Mouse (Mus musculus) embryonic facial prominence, embryonic 14.5 days (tissue): ENCODE measurements around the gene Dvl2. TPM values are rescaled to one million over a fixed set of nuclear protein-coding genes. Genes with fewer than 3 reads are reported as not detected.
"Not testable (repeated sequence)": the region's sequence is repeated elsewhere in the genome, so short reads cannot be mapped to it uniquely, and the experiment has no call there.

Experiments used
- ATAC-seq: fragments of 200-750 bp; cut with Nextera tagmentation; 2 replicates; pipeline ENCODE4 v1.8.0; 2017; ENCODE audit warnings: low read depth, moderate number of reproducible peaks, moderate TSS enrichment
- DNase-seq: peaks from one replicate; pipeline ENCODE4 v3.0.0-alpha.2; 2015; ENCODE audit warnings: low spot score
- H3K27ac ChIP-seq: fragments of 300-500 bp; sonication (generic); replicated peaks from 2 replicates; pipeline ENCODE4 v1.5.1; 2014; ENCODE audit warnings: low read depth, mild to moderate bottlenecking, low read length, moderate library complexity
- H3K27me3 ChIP-seq: fragments of 300-500 bp; sonication (generic); replicated peaks from 2 replicates; pipeline ENCODE4 v1.6.1; 2014; ENCODE audit warnings: low read length; ENCODE audit not compliant: control insufficient read depth, insufficient read depth
- H3K36me3 ChIP-seq: fragments of 300-500 bp; sonication (generic); 2 replicates; pipeline ENCODE4 v1.6.1; 2014; ENCODE audit warnings: low read length, mixed read lengths; ENCODE audit not compliant: control insufficient read depth, insufficient read depth
- H3K4me1 ChIP-seq: fragments of 300-500 bp; sonication (generic); 2 replicates; pipeline ENCODE4 v1.6.1; 2014; ENCODE audit warnings: antibody characterized with exemption, low read length; ENCODE audit not compliant: control insufficient read depth, insufficient read depth
- H3K4me2 ChIP-seq: fragments of 300-500 bp; sonication (generic); 2 replicates; pipeline ENCODE4 v1.6.1; 2014; ENCODE audit warnings: low read depth, mild to moderate bottlenecking, low read length, moderate library complexity, mixed read lengths
- H3K4me3 ChIP-seq: fragments of 300-500 bp; sonication (generic); 2 replicates; pipeline ENCODE4 v1.5.1; 2014; ENCODE audit warnings: low read depth, mild to moderate bottlenecking, low read length
- H3K9ac ChIP-seq: fragments of 300-500 bp; sonication (generic); 2 replicates; pipeline ENCODE4 v1.6.1; 2014; ENCODE audit warnings: low read depth, mild to moderate bottlenecking, low read length, moderate library complexity, mixed read lengths
- H3K9me3 ChIP-seq: fragments of 300-500 bp; sonication (generic); 2 replicates; pipeline ENCODE4 v1.6.1; 2016; ENCODE audit warnings: low read length; ENCODE audit not compliant: control insufficient read depth
- WGBS: fragments of 180-500 bp; shearing (Covaris S2); extraction: QIAGEN DNeasy Blood & Tissue Kit; methylation state at CpG from one replicate; pipeline ENCODE4 v1.1.7; 2014; 5-methylcytosine and 5-hydroxymethylcytosine counted together
- polyA plus RNA-seq: library from polyadenylated mRNA; unstranded; fragments of >200 nt; fragmentation: Nextera tagmentation; extraction: Ambion mirVana; gene quantifications from 2 replicates; pipeline ENCODE4 v1.2.1, GENCODE M21; 2014

The Dvl2 gene
- polyA plus RNA-seq, 1 experiment from 2014 or later: 30.8 TPM

GRCm38 (mm10) chr11:70010033-70010432, 9.6 kb downstream of the Dvl2 start:
- H3K36me3 ChIP-seq: peaks cover 94% of the 10 kb centered on the region
- 0 out of 2 replicates have a peak, but pooled peaks cover 7% of the 10 kb centered on the region for H3K4me1 ChIP-seq
- H3K9ac ChIP-seq: no peak overlapping the region
- no peak for ATAC-seq
- no peak overlapping the region for H3K27ac ChIP-seq
- 80% methylated on average over 6 of the region's 6 CpGs for WGBS
- H3K27me3 ChIP-seq: no peaks in the 10 kb centered on the region
- no peak overlapping the region for H3K4me3 ChIP-seq
- no peak overlapping the region for H3K4me2 ChIP-seq
- DNase-seq: no peak
- no peaks in the 10 kb centered on the region for H3K9me3 ChIP-seq

- Histone ChIP-seq H3K36me3 (peaks cover 89% of the 10 kb centered on the region), H3K4me3 (no peak overlapping the region), H3K27me3 (no peaks in the 10 kb centered on the region), H3K9me3 (no peaks in the 10 kb centered on the region), H3K4me2 (no peak overlapping the region), H3K9ac (no peak overlapping the region), H3K27ac (no peak overlapping the region), H3K4me1 (peaks cover 10% of the 10 kb centered on the region)
- WGBS: 87% methylated on average over 11 of the region's 12 CpGs
- DNase-seq (no peak), ATAC-seq (no peak)
Measured at GRCm38 (mm10) chr11:70010548-70010947, 10.2 kb downstream of the Dvl2 start.

- Histone ChIP-seq H3K27ac (no peak overlapping the region), H3K27me3 (no peaks in the 10 kb centered on the region), H3K4me3 (no peak overlapping the region), H3K9ac (no peak overlapping the region), H3K36me3 (peaks cover 85% of the 10 kb centered on the region), H3K9me3 (no peaks in the 10 kb centered on the region), H3K4me1 (peaks cover 12% of the 10 kb centered on the region), H3K4me2 (no peak overlapping the region)
- 80% methylated on average over 9 of the region's 10 CpGs for WGBS
- ATAC-seq: no peak
- DNase-seq: no peak
Measured at GRCm38 (mm10) chr11:70010961-70011360, 10.6 kb downstream of the Dvl2 start.

GRCm38 (mm10) chr11:70012931-70013330, 12.5 kb downstream of the Dvl2 start:
- 91% methylated on average over 9 of the region's 9 CpGs for WGBS
- ATAC-seq (no peak), DNase-seq (no peak)
- Histone ChIP-seq H3K4me2 (no peak overlapping the region), H3K9ac (no peak overlapping the region), H3K4me1 (peaks cover 23% of the 10 kb centered on the region), H3K9me3 (no peaks in the 10 kb centered on the region), H3K4me3 (no peak overlapping the region), H3K27ac (no peak overlapping the region), H3K36me3 (peaks cover 65% of the 10 kb centered on the region), H3K27me3 (no peaks in the 10 kb centered on the region)

DNA sequence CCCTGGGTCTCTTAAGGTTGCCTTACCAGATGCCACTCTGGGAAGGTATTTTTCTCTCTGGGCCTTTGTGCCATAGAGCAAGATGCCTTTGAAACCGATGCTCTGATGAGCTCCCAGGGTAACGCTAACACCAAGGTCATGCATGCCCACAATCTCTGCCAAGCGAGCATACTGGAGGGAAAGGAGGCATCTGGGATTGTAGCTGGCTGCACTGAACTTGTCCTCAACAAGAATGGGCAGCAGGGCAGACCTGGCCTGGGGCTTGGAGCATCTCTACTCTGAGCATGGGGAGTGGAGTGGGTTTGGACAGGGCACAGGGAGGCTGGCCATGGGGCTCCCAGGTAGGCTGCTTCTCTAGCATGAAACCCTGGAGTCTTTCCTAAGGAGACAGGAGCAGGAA, 13.0 kb downstream of the Dvl2 start:
- Histone ChIP-seq H3K36me3 (peaks cover 60% of the 10 kb centered on the region), H3K4me1 (peaks cover 24% of the 10 kb centered on the region), H3K4me3 (no peak overlapping the region), H3K27ac (no peak overlapping the region), H3K4me2 (no peak overlapping the region), H3K27me3 (no peaks in the 10 kb centered on the region), H3K9ac (no peak overlapping the region), H3K9me3 (no peaks in the 10 kb centered on the region)
- WGBS: 86% methylated on average over 3 of the region's 3 CpGs
- DNase-seq: no peak
- no peak for ATAC-seq

DNA sequence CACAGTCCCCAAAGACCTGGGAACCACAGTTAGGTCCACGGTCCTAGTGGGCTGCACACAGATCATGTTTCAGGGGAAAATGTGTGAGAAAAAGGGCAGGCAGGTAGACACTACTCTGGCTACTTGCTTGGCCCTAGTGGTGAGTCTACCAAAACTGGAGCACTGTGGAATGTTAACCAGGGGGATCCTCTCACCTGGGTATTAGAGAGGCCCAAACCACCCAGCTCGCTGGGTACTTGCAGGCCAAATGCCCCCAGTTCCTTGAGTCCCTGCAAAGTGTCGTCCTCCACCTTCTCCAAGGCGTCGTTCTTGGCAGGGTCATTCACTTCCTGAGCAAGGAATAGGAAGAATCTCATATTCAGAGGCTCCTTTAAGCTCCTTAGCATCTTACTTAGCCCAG, 13.7 kb downstream of the Dvl2 start:
- Histone ChIP-seq H3K4me1 (peaks cover 24% of the 10 kb centered on the region), H3K4me2 (peak overlapping the region; percentile 75; the same call in 1 of the 2 replicates), H3K4me3 (no peak overlapping the region), H3K9ac (peak overlapping the region; percentile 79; the same call in 1 of the 2 replicates), H3K36me3 (peaks cover 54% of the 10 kb centered on the region), H3K27ac (no peak overlapping the region), H3K9me3 (no peaks in the 10 kb centered on the region), H3K27me3 (no peaks in the 10 kb centered on the region)
- no peak for DNase-seq
- 58% methylated on average over 5 of the region's 5 CpGs for WGBS
- no peak for ATAC-seq

GRCm38 (mm10) chr11:70014880-70015558, 14.6 kb downstream of the Dvl2 start, which contains the start of gene Acadvl:
Gene Acadvl, minus strand, starts transcription at chr11:70015411.
- Histone ChIP-seq H3K4me1 (peaks cover 27% of the 10 kb centered on the region), H3K27me3 (no peaks in the 10 kb centered on the region), H3K27ac (peak within 1 kb of the TSS; percentile 71), H3K4me2 (peak within 1 kb of the TSS; percentile 75), H3K4me3 (peak within 1 kb of the TSS; percentile 56), H3K9ac (peak within 1 kb of the TSS; percentile 79), H3K9me3 (no peaks in the 10 kb centered on the region), H3K36me3 (peaks cover 44% of the 10 kb centered on the region)
- under 1% methylated on average over 32 of the region's 35 CpGs for WGBS
- ATAC-seq (peak; percentile 87), DNase-seq (peak; percentile 93)

DNA sequence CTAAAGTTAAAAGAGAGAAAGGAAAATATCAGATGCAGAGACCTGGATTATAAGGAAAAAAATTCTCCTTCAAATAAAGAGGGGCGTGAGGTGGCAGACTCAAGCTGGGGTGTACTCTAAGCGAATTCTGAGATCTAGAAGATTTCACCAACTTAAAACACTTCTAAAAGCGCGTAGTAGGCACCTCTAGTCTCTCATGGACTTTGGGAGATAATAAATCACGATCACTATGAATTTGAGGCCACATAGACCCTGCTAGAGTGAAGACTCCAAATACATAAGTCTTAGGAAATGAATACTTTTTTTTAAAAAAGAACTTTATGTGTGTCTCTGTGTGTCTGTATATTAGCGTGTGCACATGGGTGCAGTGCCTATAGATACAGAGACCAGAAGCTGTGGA, 15.3 kb downstream of the Dvl2 start:
- Histone ChIP-seq H3K9me3 (no peaks in the 10 kb centered on the region), H3K4me2 (peak overlapping the region; percentile 75), H3K4me1 (peaks cover 33% of the 10 kb centered on the region), H3K36me3 (peaks cover 38% of the 10 kb centered on the region), H3K27ac (no peak overlapping the region), H3K4me3 (peak overlapping the region; percentile 56; the same call in 1 of the 2 replicates), H3K9ac (peak overlapping the region; percentile 79; the same call in 1 of the 2 replicates), H3K27me3 (no peaks in the 10 kb centered on the region)
- ATAC-seq (no peak), DNase-seq (no peak)
- WGBS: 69% methylated on average over 6 of the region's 6 CpGs

DNA sequence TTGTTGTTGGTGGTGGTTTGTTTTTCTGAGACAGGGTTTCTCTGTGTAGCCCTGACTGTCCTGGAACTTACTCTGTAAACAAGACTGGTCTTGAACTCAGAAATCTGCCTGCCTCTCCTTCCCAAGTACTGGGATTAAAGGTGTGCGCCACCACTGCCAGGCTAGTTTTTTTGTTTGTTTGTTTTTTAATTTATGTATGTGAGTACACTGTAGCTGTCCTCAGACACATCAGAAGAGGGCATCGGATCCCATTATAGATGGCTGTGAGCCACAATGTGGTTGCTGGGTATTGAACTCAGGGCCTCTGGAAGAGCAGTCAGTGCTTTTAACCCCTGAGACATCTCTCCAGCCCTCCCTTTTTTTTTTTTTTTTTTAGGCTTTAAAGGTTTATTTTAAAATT, 15.8 kb downstream of the Dvl2 start:
- ATAC-seq, H3K4me3 ChIP-seq, DNase-seq, H3K9me3 ChIP-seq, H3K27ac ChIP-seq, H3K27me3 ChIP-seq, H3K4me2 ChIP-seq, H3K9ac ChIP-seq: not testable (repeated sequence)
- 68% methylated on average over 2 of the region's 2 CpGs for WGBS
- Histone ChIP-seq H3K4me1 (peaks cover 35% of the 10 kb centered on the region), H3K36me3 (peaks cover 32% of the 10 kb centered on the region)
